Comparison of ENCODE assay signal across 21 mouse cellular contexts in the genomic region with DNA sequence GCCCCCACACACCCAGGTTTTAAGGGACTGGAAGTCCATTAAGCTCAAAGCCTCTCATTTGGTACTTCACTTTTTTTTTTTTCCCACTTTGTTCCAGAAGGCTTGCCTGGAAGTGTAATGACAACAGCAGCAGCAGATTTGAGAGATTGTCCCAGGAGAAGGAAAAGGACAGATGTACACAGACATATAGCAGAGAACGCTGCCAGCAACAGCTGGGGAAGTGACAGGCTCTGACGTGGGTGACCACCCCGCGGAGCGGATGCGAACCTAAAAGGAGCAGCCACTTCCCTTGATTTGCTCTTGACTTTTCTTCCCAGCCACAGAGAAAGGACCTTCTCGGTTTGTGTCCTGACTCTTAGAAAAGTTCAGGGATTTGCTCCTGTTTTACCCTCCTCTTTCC.
DNase-seq lines count a peak whose midpoint lies in the region; ATAC-seq and TF ChIP-seq lines count a peak whose summit lies in the region.
"Had no signal": no experiment of that assay in that cellular context is flagged by ENCODE, and none has a peak within 500 bp of the region (broad histone marks: within the 10 kb centered on the region; RNA-seq: fewer than 3 reads in every experiment).

No protein-coding gene starts in this region.

- peak; percentile 75 for ATAC-seq in lung, postnatal 0 days
- ATAC-seq: CD4-positive, CD25-positive, alpha-beta regulatory T cell, adult 4 months; forebrain, embryonic 13.5 days; forebrain, postnatal 0 days had no signal

- no peak overlapping the region for H3K9ac ChIP-seq in lung, postnatal 0 days (replicated peaks; ENCODE audit: low read depth)
- H3K9ac ChIP-seq: embryonic facial prominence, embryonic 13.5 days; forebrain, embryonic 13.5 days; forebrain, postnatal 0 days; hindbrain, embryonic 15.5 days had no signal

- no peak for TF ChIP-seq CTCF in lung, postnatal 0 days (IDR thresholded peaks at IDR 0.05)
- TF ChIP-seq CTCF in brain, embryonic 14.5 days (IDR thresholded peaks at IDR 0.05; ENCODE audit: borderline replicate concordance, extremely low read depth, insufficient read depth, insufficient read length): no peak

- intact Hi-C loops in heart, postnatal 36 days (cut with DNase I): no loop called here
- intact Hi-C loops in left cerebral cortex, postnatal 4 days (cut with DNase I): no loop called here

- TF ChIP-seq EP300 in lung, postnatal 0 days (IDR thresholded peaks at IDR 0.05): peak; percentile 30; the same call in 1 of the 2 replicates

- no peaks in the 10 kb centered on the region for H3K27me3 ChIP-seq in lung, postnatal 0 days (replicated peaks; ENCODE audit: insufficient read depth, low read length)
- H3K27me3 ChIP-seq: embryonic facial prominence, embryonic 13.5 days; forebrain, embryonic 13.5 days; hindbrain, embryonic 15.5 days had no signal

- H3K4me3 ChIP-seq in lung, postnatal 0 days (ENCODE audit: low read depth, low read length): no peak overlapping the region
- H3K4me3 ChIP-seq: embryonic facial prominence, embryonic 13.5 days; forebrain, embryonic 13.5 days; hindbrain, embryonic 15.5 days had no signal

- no peaks in the 10 kb centered on the region; the same call in 1 of the 2 replicates for H3K4me1 ChIP-seq in lung, postnatal 0 days (ENCODE audit: insufficient read depth, low read depth, low read length)
- H3K4me1 ChIP-seq: embryonic facial prominence, embryonic 13.5 days; forebrain, embryonic 13.5 days; hindbrain, embryonic 15.5 days had no signal

- no peak overlapping the region for H3K27ac ChIP-seq in lung, postnatal 0 days (ENCODE audit: low read length)
- H3K27ac ChIP-seq: embryonic facial prominence, embryonic 13.5 days; forebrain, embryonic 13.5 days; hindbrain, embryonic 15.5 days had no signal

- no peaks in the 10 kb centered on the region for H3K36me3 ChIP-seq in lung, postnatal 0 days (ENCODE audit: insufficient read depth, low read length)
- H3K36me3 ChIP-seq: embryonic facial prominence, embryonic 13.5 days; G1E; hindbrain, embryonic 15.5 days had no signal

- H3K4me2 ChIP-seq in lung, postnatal 0 days (replicated peaks; ENCODE audit: low read depth, low read length): no peak overlapping the region
- H3K4me2 ChIP-seq: embryonic facial prominence, embryonic 13.5 days; forebrain, embryonic 13.5 days; hindbrain, embryonic 15.5 days had no signal

- H3K9me3 ChIP-seq in lung, postnatal 0 days (ENCODE audit: low read length): no peaks in the 10 kb centered on the region
- H3K9me3 ChIP-seq: embryonic facial prominence, embryonic 13.5 days; forebrain, embryonic 13.5 days; hindbrain, embryonic 15.5 days had no signal

- 55% methylated on average over 7 of the region's 7 CpGs for WGBS in lung, postnatal 0 days

- TF ChIP-seq POLR2A in brain, embryonic 14.5 days (IDR thresholded peaks at IDR 0.05; ENCODE audit: borderline replicate concordance, extremely low read depth, insufficient read depth, insufficient read length, poor library complexity, severe bottlenecking): no peak

- peak; percentile 14 for DNase-seq in heart, postnatal 4 days
- DNase-seq in heart, postnatal 36 days: no peak
- DNase-seq in left cerebral cortex, postnatal 4 days: peak; percentile 7
- DNase-seq in left cerebral cortex, adult 18-20 months (ENCODE audit: low spot score in 2 of 2): no peak
- peak; percentile 66 for DNase-seq in lung, postnatal 0 days (ENCODE audit: low spot score)
- DNase-seq in lung, postnatal 36 days: no peak
- DNase-seq in brain, embryonic 14.5 days (ENCODE audit: low read depth): peak; percentile 19
- no peak for DNase-seq in cerebellum, adult 8-10 months
- DNase-seq: adrenal gland, adult 8-10 months; adrenal gland, postnatal 36 days; cerebellum, adult 11 months; cerebellum, adult 9-10 months; cerebellum, postnatal 25 days; forebrain, postnatal 0 days; gastrocnemius, postnatal 14 days; heart, postnatal 14 days had no signal

Comparison
In these comparisons a context has a peak if more than half of its experiments do, and no peak if none do; other contexts are left out.
1. DNase-seq: peak in heart, postnatal 4 days (single experiment), left cerebral cortex, postnatal 4 days (single experiment), lung, postnatal 0 days (single experiment) and brain, embryonic 14.5 days (single experiment); none in heart, postnatal 36 days (0 of 2), left cerebral cortex, adult 18-20 months (0 of 2), lung, postnatal 36 days (single experiment) and cerebellum, adult 8-10 months (single experiment).